Mouse (Mus musculus) lung, postnatal 0 days (tissue): ENCODE measurements around the gene Ankrd1.

Experiments used
- CTCF ChIP-seq: IDR thresholded peaks from 2 replicates; pipeline ENCODE4 v1.5.1; 2016; ENCODE audit warnings: antibody characterized with exemption, mild to moderate bottlenecking
- EP300 ChIP-seq: IDR thresholded peaks from 2 replicates; pipeline ENCODE4 v1.6.1; 2016; ENCODE audit warnings: antibody characterized with exemption, mild to moderate bottlenecking, control low read depth

DNA sequence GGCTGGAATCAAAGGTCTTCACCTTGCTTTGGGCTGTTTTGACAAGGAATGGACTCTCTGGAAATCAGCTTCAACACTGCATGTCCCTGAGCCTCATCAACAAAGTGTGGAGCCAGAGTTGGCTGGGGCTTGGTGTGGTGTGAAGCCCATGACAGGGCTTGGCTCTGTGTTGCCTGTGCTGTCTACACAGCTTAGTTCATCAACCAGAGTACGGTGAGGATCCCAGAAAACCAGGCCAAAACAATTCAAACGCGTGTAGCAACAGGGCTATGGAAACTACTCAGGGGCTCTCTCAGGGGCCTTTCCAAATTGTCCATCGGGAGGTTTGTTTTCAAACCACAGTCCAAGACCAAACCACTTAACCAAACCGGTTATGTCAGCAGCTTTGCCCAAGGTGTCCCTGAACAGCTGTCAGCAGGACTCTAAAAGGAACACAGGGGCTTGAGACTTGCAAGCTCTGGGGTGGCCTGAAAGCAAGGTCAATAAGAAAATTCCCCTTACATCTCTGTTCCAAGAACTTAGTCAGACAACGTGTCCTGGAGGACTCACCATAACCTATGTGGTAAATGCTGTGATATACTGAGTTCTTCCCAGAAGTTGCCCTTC is 47.5 kb upstream of the Ankrd1 start:
- no peak for TF ChIP-seq CTCF
- TF ChIP-seq EP300 = 0 out of 2 replicates have a peak, but pooled peaks have one; percentile 11
